Mouse (Mus musculus) ovary, adult 2 months (tissue): ENCODE results near the gene Padi4. TPM values are rescaled to one million over a fixed set of nuclear protein-coding genes. Genes with fewer than 3 reads are reported as not detected.

Experiments
- polyA plus RNA-seq: library from polyadenylated mRNA; depleted of rRNA; stranded (reverse); fragments of >200 nt; gene quantifications from 2 replicates; pipeline ENCODE4 v1.2.3, GENCODE M21; 2012; rRNA removed

The Padi4 gene
- 5.9 and 8.1 TPM in 2 replicates for polyA plus RNA-seq

DNA sequence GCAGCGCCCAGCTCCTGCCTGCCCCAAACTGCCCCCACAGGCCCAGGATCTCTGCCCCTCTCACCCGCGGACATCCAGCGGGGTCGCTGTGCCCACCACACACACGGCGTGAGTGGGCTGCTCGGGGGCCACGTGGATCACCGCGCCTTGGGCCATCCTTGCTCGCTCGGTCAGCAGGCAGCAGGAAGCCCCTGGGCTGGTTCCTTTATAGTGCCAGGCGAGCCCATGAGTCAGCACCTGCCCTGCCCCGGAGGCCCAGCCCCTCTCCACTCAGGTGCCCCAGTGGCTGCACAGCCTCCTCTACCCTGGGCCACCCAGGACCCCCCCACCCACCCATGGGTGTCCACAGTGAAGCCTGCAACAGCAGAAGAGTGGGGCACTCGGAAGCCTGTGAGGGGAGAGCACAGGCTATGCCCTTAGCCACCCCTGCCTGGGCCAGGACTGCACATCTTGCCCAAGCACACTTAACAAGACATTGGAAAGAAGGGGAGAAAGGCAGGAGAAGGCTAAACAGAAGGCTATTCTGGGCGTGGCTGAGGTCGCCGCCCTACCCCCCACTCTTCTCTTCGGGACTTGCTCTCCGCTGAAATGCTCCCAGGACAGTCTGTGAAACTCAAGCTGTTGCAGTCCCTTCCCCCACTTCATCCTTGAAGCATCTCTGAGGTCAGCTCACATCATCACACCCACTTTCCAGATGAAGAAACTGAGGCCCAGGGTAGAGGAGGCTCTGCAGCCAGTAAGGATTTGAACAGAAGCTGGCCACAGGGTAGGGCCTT lies at the start of gene Padi4:
Gene Padi4 (minus strand): TSS at position 212 of the 776 bp plus-strand sequence.

DNA sequence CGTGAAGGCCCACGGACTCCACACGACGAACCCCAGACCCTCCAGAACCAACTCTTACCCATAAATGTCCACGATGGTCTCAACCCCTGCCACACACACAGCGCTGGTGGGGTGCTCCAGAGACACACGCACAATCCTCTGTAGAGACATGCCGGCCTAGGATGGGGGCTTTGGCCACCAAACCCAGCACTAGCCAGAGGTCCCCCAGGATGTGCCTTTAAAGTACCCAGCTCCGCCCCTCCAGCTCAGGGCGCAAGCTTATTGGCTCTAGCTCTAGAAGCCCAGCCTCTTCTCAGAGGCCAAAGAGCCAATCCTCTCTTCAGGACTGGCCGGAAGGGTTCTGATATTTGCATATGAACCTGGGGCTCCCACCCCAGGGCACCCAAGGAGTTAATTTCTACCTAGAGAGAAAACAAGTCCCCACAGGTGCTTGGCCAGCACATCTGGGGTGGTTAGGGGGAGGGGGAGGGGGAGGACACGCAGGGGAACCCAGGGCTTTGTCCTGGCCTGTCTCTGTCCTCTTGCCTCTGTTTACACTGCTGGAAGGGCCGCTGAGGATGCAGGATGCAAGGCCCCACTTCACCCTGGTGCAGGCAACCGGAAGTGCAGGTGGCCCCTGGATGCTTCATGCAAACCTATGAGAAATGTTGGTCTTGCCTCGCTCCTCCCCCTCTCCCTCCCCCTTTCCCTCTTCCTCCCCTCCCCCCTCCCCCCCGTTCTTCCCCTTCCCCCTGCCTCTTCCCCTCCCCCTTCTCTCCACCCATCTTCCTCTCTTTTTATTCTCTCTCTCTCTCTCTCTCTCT lies 36.6 kb upstream of the Padi4 start, which contains the start of gene Padi3:
Gene Padi3 (minus strand): TSS at position 191 of the 803 bp plus-strand sequence.

DNA sequence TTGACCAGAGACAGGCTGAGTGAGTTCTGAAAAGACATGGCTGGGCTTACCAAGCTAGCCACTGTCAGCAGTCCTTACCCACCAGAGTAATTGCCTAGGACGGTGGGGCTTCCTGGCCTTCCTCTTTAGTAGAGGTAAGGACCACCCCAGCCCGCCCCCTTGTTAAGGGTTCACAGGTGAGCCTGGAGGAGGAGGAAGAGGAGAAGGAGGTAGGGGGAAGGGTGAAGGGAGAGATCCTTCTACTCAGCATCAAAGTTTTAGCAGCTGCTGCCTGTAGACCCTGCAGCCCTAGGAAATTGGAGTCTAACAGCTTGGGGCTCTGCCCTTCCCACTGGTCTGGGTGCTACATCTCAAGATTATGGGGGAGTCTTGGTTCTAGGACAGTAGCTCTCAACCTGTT lies 31.5 kb downstream of the Padi4 start, which contains the start of gene Padi6:
Gene Padi6 (minus strand): TSS at position 101 of the 400 bp plus-strand sequence.

DNA sequence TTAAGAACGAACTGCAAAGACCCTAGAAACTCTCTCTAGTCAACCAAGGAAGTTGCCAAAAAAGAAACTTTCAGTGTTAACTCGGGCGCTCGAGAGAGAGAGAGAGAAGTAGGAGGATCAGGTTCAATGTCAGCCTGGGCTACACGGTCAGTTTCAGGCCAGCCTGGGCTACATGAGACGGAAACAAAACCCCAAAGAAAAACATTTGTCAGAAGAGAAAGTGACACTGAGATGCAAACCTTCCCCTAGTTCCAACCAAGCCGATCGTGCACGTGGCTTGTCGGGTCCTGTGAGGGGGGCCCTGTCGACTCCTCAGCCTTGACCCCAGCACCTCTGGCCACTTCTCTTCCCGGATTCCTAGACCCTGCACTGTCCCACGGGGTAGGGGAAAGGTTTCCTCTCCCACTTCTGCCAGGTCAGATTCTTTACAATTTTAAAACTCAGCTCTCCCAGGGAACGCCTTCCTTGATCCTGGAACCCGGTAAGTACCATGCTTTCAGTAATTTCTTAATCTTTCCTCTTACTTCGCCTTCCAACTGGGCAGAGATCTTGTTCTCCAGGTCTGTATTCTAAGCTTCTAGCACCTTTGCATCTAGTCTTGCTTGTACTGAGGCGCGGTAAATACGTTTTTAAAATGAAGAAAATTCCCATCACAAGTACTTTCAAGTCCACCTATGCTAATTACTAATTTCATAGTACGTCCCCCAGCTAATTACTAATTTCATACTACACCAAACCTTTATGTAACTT lies 73.6 kb downstream of the Padi4 start, which contains the start of gene Rcc2:
Gene Rcc2 (plus strand): TSS at position 273 of the 750 bp plus-strand sequence.

Other genes starting within 250 kb of the Padi4 start
- gene Arhgef10l, start 108.2 kb downstream of the Padi4 start, polyA plus RNA-seq = 45.7 and 56.8 TPM in 2 replicates
- 94.8 and 110 TPM in 2 replicates for gene Rcc2, start 73.7 kb downstream of the Padi4 start, polyA plus RNA-seq
- gene Padi6, start 31.6 kb downstream of the Padi4 start, polyA plus RNA-seq = 80.5 and 96.4 TPM in 2 replicates
- 0.17 and 0.28 TPM in 2 replicates for gene Padi3, start 36.4 kb upstream of the Padi4 start, polyA plus RNA-seq
- 16.9 and 52.4 TPM in 2 replicates for gene Padi1, start 71.5 kb upstream of the Padi4 start, polyA plus RNA-seq
- 8.2 and 25.6 TPM in 2 replicates for gene Padi2, start 132.1 kb upstream of the Padi4 start, polyA plus RNA-seq
- gene Sdhb, start 187.0 kb upstream of the Padi4 start, polyA plus RNA-seq = 191 and 217 TPM in 2 replicates
- gene Atp13a2, start 212.6 kb upstream of the Padi4 start, polyA plus RNA-seq = 280 and 314 TPM in 2 replicates
- gene Mfap2, start 236.2 kb upstream of the Padi4 start, polyA plus RNA-seq = 393 and 502 TPM in 2 replicates